Mouse (Mus musculus): ENCODE measurements around the gene Prtn3. TPM values are rescaled to one million over a fixed set of nuclear protein-coding genes. Genes with fewer than 3 reads are reported as not detected.
A peak's percentile ranks its signal among the peaks of the same experiment; 100 is the strongest.
"Not testable (repeated sequence)": the region's sequence is repeated elsewhere in the genome, so short reads cannot be mapped to it uniquely, and the experiment has no call there.

Gene Prtn3
- total and polyA plus RNA-seq, 3 experiments, result 0.30 to 0.39 TPM; not detected in 1

DNA sequence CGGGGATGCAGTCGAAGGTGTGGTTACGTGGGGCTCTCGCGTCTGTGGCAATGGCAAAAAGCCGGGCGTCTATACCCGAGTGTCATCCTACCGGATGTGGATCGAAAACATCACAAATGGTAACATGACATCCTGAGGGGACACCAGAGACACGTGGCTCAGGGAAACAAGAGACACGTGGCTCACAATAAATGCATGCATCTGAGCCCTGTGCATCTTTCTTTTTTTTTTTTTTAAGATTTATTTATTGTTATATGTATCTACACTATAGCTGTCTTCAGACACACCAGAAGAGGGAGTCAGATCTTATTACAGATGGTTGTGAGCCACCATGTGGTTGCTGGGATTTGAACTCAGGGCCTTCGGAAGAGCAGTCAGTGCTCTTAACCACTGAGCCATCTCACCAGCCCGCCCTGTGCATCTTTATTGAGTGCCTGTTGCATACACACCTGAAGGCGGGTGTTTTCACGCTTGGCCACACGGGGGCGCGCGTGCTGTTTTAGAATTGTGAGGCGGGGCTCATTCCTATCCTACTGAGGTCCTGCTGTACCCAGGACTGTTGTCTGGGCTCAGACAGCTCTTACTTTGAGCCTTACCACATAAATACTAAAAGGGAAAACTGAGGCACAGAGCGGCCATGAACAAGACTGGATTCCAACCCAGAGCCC is 18.3 kb downstream of the Prtn3 start:
- TF ChIP-seq RAD21 (IDR thresholded peaks at IDR 0.05; ENCODE audit: low read depth, low read length) (peak; percentile 77), CTCF (conservative IDR thresholded peaks at IDR 0.05 in 1 of 2, IDR thresholded peaks at IDR 0.05 in 1 of 2; ENCODE audit: low read depth in 2 of 2, low read length in 2 of 2) (peak in 1 of 2 experiments; percentile 85; a peak in 2 of 4 replicates), ZC3H11A (IDR thresholded peaks at IDR 0.05; ENCODE audit: low read depth, low read length) (peak; percentile 38; the same call in 1 of the 2 replicates), SMC3 (IDR thresholded peaks at IDR 0.05; ENCODE audit: low read depth, low read length) (peak; percentile 84), TBP (conservative IDR thresholded peaks at IDR 0.05; ENCODE audit: low read depth, low read length) (0 out of 2 replicates have a peak, but pooled peaks have one; percentile 64)
- peak; percentile 72 for DNase-seq (ENCODE audit: extremely low read depth)
- H3K79me2 ChIP-seq (replicated peaks; ENCODE audit: control insufficient read depth, extremely low read depth, insufficient read depth, poor library complexity, severe bottlenecking); H3K27ac ChIP-seq (ENCODE audit: insufficient read depth, low read depth); H3K4me2 ChIP-seq (ENCODE audit: insufficient read depth, low read depth, poor library complexity, severe bottlenecking); H3K9me3 ChIP-seq (replicated peaks; ENCODE audit: low read length); dilution Hi-C loops (cut with MboI; ENCODE audit: extremely low pct_ligation_motif_present, extremely low pct_unique_long_range_greater_than_20kb, low sequenced_read_pairs); H3K4me3 ChIP-seq (replicated peaks in 1 of 3; ENCODE audit: low read depth in 2 of 3, low read length in 2 of 3, poor library complexity in 1 of 3); H3K9ac ChIP-seq (ENCODE audit: insufficient read depth, low read depth): not testable (repeated sequence)
- peaks cover 2 to 35% of the 10 kb centered on the region in 2 experiments for H3K4me1 ChIP-seq (ENCODE audit: control insufficient read depth in 1 of 2, insufficient read depth in 2 of 2)
- H3K36me3 ChIP-seq (replicated peaks in 1 of 2; ENCODE audit: control insufficient read depth in 1 of 2, insufficient read depth in 1 of 2, low read length in 1 of 2), result peaks cover 18 to 36% of the 10 kb centered on the region in 2 experiments
- in situ Hi-C loops (cut with MboI; ENCODE audit: low pct_ligation_motif_present, low pct_unique_long_range_greater_than_20kb, low sequenced_read_pairs), result loop anchor here (5.0 kb wide), 1 partner anchor 35 kb away; the partner anchor contains the start of gene Arid3a
- peaks cover 16% of the 10 kb centered on the region for H3K27me3 ChIP-seq (replicated peaks)

DNA sequence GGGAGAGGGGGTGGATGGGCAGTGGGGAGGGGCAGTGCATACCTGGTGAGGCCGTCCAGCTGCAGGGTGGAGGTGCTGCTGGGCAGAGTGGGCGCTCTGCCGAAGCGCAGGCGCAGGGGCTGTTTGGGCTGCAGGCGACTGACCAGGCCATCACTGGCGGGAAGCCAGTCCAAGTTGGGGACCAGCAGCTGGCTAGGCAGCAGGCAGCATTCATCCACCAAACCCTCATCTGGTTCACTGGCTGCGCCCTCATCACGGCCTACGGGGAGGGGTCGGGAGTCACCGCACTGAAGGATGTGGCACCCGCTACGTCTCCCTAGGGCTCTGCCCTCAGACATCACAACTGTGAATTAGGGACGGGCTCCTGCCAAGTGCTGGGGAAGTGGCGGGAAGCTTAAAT is 22.0 kb downstream of the Prtn3 start:
- dilution Hi-C loops (cut with MboI; ENCODE audit: extremely low pct_ligation_motif_present, extremely low pct_unique_long_range_greater_than_20kb, low sequenced_read_pairs), result no loop called here
- H3K9ac ChIP-seq (ENCODE audit: insufficient read depth, low read depth), result no peak overlapping the region
- H3K9me3 ChIP-seq (replicated peaks; ENCODE audit: low read length), result no peaks in the 10 kb centered on the region
- in situ Hi-C loops (cut with MboI; ENCODE audit: low pct_ligation_motif_present, low pct_unique_long_range_greater_than_20kb, low sequenced_read_pairs), result no loop called here
- H3K27me3 ChIP-seq (replicated peaks), result peaks cover under 1% of the 10 kb centered on the region
- no peak overlapping the region for H3K4me2 ChIP-seq (ENCODE audit: insufficient read depth, low read depth, poor library complexity, severe bottlenecking)
- no peaks in the 10 kb centered on the region for H3K79me2 ChIP-seq (replicated peaks; ENCODE audit: control insufficient read depth, extremely low read depth, insufficient read depth, poor library complexity, severe bottlenecking)
- no peak overlapping the region for H3K4me3 ChIP-seq (replicated peaks in 1 of 3; ENCODE audit: low read depth in 2 of 3, low read length in 2 of 3, poor library complexity in 1 of 3)
- peaks cover 9 to 46% of the 10 kb centered on the region in 2 experiments for H3K4me1 ChIP-seq (ENCODE audit: control insufficient read depth in 1 of 2, insufficient read depth in 2 of 2)
- no peak for DNase-seq (ENCODE audit: extremely low read depth)
- no peak for TF ChIP-seq USF2 (conservative IDR thresholded peaks at IDR 0.05; ENCODE audit: low read depth, low read length)
- no peak for TF ChIP-seq EP300 (IDR thresholded peaks at IDR 0.05; ENCODE audit: low read length)
- TF ChIP-seq ZMIZ1 (IDR thresholded peaks at IDR 0.05; ENCODE audit: low read depth, low read length), result no peak
- TF ChIP-seq CTCF (conservative IDR thresholded peaks at IDR 0.05 in 1 of 2, IDR thresholded peaks at IDR 0.05 in 1 of 2; ENCODE audit: low read depth in 2 of 2, low read length in 2 of 2), result no peak
- TF ChIP-seq CHD2 (IDR thresholded peaks at IDR 0.05; ENCODE audit: low read length), result no peak
- TF ChIP-seq ELF1 (IDR thresholded peaks at IDR 0.05; ENCODE audit: low read depth, low read length), result no peak
- no peak for TF ChIP-seq TCF12 (IDR thresholded peaks at IDR 0.05; ENCODE audit: low read depth, low read length)
- no peak for TF ChIP-seq KAT2A (IDR thresholded peaks at IDR 0.05; ENCODE audit: insufficient replicate concordance, low read length)
- TF ChIP-seq NELFE (IDR thresholded peaks at IDR 0.05; ENCODE audit: low read depth, low read length), result no peak
- no peak for TF ChIP-seq HCFC1 (IDR thresholded peaks at IDR 0.05; ENCODE audit: low read depth, low read length)
- TF ChIP-seq MEF2A (IDR thresholded peaks at IDR 0.05; ENCODE audit: borderline replicate concordance, low read depth, low read length), result no peak
- peaks cover 18 to 70% of the 10 kb centered on the region in 2 experiments for H3K36me3 ChIP-seq (replicated peaks in 1 of 2; ENCODE audit: control insufficient read depth in 1 of 2, insufficient read depth in 1 of 2, low read length in 1 of 2)
- H3K27ac ChIP-seq (ENCODE audit: insufficient read depth, low read depth), result no peak overlapping the region
